Mouse (Mus musculus): ENCODE results near the gene Tom1l1. TPM values are rescaled to one million over a fixed set of nuclear protein-coding genes. Genes with fewer than 3 reads are reported as not detected.

Tom1l1 gene
- polyA plus RNA-seq, 1 experiment from 2014 or later: 12.4 TPM

DNA sequence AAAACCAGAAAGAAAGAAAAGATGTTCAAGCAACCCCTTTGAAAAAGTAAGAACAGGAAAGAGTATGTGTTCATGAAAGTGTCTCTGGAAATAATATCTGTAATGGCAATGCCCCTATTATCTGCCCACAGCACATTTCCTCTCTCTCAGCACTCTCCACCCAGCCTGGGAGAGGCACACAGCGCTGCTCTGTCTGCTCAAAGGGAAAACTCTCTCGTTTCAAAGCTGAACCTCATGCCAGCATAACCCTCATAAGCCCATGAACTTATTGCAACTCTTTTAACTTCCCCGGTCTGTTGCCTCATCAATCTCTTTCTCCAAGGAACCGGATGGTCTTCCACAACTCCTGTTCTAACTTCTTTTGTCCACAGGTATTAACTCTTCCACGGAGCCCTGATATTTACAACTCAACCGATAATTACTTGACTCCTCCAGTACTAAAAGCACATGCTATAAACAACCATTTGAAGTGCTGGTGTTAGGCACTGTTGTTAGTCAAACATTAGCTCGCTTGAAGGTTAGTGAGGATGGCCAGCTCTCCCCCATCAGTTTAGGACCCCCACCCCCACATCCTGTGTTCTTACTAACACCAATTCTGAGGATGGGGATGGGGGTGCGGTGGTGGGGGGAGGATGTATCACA lies 23.7 kb downstream of the Tom1l1 start:
- peaks cover 24% of the 10 kb centered on the region for H3K4me1 ChIP-seq
- no peak for DNase-seq (ENCODE audit: low spot score)
- WGBS: 6% methylated on average over 8 of the region's 8 CpGs
- H3K27ac ChIP-seq: peak overlapping the region; percentile 66
- H3K27me3 ChIP-seq (ENCODE audit: low read depth, poor library complexity, severe bottlenecking): no peaks in the 10 kb centered on the region
- H3K4me3 ChIP-seq: no peak overlapping the region
- 0 out of 2 replicates have a peak, but pooled peaks cover 2% of the 10 kb centered on the region for H3K36me3 ChIP-seq
- H3K9me3 ChIP-seq (replicated peaks): no peaks in the 10 kb centered on the region

DNA sequence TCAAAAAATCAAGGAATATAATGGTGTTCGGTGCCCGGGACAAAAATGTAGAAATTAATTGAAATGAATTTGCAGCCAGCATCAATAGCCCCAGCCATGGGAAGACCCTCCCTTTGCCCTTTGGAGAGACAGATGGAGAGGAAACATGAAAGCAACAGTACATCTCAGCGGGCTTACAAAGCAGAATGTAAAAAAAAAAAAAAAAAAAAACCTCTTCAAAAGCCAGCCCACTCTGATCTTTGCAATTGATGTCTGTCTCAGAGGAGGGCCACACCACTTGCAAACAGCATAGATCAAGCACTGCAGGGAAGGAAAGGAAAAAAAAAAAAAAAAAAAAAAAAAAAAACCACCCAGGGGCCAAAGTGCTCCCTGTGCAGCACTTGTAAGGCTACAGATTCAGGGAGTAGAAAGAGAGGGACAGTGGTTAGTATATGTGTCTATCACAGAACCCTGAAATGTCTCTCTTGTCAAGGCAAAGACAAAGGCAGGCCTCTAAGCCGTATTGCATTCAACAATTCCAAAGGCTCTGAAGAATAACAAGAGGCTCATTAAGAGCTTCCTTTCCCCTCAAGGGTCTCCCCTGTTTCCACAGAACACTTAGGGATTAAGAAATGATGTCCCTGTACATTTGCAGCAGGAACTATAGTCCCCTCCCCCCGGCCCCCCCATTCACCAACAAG lies 24.4 kb downstream of the Tom1l1 start:
- WGBS: 39% methylated on average over 5 of the region's 5 CpGs
- DNase-seq (ENCODE audit: low spot score): no peak

DNA sequence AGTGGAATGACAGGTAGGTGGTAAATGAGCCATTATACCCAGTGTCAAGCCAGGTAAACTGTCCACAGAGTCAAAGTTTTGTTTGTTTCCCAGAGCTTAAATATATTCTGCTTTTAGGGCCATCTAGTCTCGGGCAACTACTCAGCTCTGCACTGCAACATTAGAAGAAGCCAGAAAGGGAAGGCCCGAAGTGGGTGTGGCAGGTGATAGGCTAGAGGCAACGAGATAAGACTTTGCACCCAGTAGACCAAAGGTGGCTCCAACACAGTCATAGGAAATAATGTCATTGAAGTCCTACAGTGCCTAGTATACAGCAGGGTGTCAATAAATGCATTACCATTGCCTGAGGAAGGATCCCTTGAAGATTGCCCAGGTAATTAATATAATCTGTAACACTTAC lies 25.1 kb downstream of the Tom1l1 start:
- no peak for DNase-seq (ENCODE audit: low spot score)
- 65% methylated on average over 3 of the region's 3 CpGs for WGBS
- Histone ChIP-seq H3K27ac (no peak overlapping the region), H3K36me3 (0 out of 2 replicates have a peak, but pooled peaks cover 3% of the 10 kb centered on the region), H3K9me3 (replicated peaks) (no peaks in the 10 kb centered on the region), H3K4me1 (peaks cover 24% of the 10 kb centered on the region), H3K4me3 (no peak overlapping the region), H3K27me3 (ENCODE audit: low read depth, poor library complexity, severe bottlenecking) (no peaks in the 10 kb centered on the region)

More for the DNA sequence above, 24.4 kb downstream of the Tom1l1 start:
- Histone ChIP-seq H3K27ac (peak overlapping the region; percentile 66), H3K9me3 (replicated peaks) (no peaks in the 10 kb centered on the region), H3K27me3 (ENCODE audit: low read depth, poor library complexity, severe bottlenecking) (no peaks in the 10 kb centered on the region), H3K4me1 (peaks cover 24% of the 10 kb centered on the region), H3K4me3 (no peak overlapping the region), H3K36me3 (0 out of 2 replicates have a peak, but pooled peaks cover 2% of the 10 kb centered on the region)

DNA sequence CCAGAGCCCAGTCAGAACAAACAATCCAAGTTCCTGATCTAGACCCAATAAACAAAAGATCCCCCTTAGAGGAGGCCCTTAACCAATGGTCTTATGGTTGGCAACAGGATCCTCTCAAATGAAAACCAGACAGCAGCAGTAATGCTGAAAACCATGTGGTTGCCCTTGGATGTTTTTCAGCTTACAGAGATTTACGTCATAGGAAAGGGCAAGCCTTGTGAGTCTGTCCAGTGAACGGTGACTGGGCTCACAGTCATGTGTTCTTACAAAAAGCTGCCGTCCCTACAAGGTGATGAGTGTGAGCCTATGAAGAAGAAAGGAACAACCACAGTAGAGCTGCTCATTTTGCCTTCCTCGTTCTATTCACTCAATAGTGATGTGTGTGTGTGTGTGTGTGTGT lies 27.5 kb downstream of the Tom1l1 start:
- Histone ChIP-seq H3K27me3 (ENCODE audit: low read depth, poor library complexity, severe bottlenecking) (no peaks in the 10 kb centered on the region), H3K27ac (no peak overlapping the region), H3K9me3 (replicated peaks) (no peaks in the 10 kb centered on the region), H3K36me3 (peaks cover 18% of the 10 kb centered on the region), H3K4me1 (peaks cover 23% of the 10 kb centered on the region), H3K4me3 (no peak overlapping the region)
- WGBS: 64% methylated on average over 4 of the region's 4 CpGs
- no peak for DNase-seq (ENCODE audit: low spot score)

DNA sequence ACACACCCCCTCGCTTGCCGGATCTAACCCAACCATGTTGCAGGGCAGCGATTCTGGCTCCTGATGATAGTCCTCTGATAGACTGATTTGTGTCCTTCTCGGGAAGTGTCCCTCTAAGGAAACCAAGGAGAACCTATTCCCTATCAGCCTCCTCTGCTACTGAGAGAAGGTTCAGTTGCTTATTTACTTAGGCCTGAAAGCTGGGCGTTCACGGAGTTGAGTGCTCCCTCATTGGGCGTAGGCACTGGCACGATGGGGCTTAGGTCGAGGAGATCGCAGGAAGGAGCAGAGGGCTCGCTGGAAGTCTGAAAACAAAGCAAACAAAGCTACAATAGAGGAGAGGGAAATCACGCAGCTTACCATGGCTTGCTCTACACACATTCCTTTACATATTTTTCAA lies 30.6 kb downstream of the Tom1l1 start:
- Histone ChIP-seq H3K4me1 (no peaks in the 10 kb centered on the region), H3K4me3 (no peak overlapping the region), H3K27me3 (ENCODE audit: low read depth, poor library complexity, severe bottlenecking) (no peaks in the 10 kb centered on the region), H3K9me3 (replicated peaks) (no peaks in the 10 kb centered on the region), H3K27ac (no peak overlapping the region), H3K36me3 (peaks cover 22% of the 10 kb centered on the region)
- WGBS: 93% methylated on average over 12 of the region's 12 CpGs
- DNase-seq (ENCODE audit: low spot score): no peak

DNA sequence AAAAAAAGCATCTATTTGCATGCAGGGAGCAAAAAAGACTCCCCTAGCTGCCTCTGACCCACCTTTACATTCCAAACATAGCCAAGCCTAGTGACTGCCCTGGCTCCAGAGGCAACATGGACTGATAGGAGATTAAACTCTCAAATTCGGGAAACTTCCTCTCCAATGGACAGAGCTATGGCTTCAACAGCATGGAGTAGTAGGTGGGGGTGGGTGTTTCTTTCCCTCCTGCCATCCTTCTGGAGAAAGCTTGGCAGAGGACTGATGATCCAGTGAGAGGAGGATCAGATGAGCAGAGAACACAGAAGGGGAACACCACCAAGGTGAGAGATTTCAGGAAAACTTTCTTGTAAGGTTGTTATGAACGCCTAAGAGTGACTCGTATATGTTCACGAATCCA lies 35.6 kb downstream of the Tom1l1 start:
- no peak for DNase-seq (ENCODE audit: low spot score)
- 97% methylated on average over 4 of the region's 4 CpGs for WGBS
- no peak overlapping the region for H3K4me3 ChIP-seq
- peaks cover 47% of the 10 kb centered on the region for H3K36me3 ChIP-seq
- H3K27me3 ChIP-seq (ENCODE audit: low read depth, poor library complexity, severe bottlenecking): no peaks in the 10 kb centered on the region
- no peak overlapping the region for H3K27ac ChIP-seq
- H3K9me3 ChIP-seq (replicated peaks): no peaks in the 10 kb centered on the region
- H3K4me1 ChIP-seq: no peaks in the 10 kb centered on the region

DNA sequence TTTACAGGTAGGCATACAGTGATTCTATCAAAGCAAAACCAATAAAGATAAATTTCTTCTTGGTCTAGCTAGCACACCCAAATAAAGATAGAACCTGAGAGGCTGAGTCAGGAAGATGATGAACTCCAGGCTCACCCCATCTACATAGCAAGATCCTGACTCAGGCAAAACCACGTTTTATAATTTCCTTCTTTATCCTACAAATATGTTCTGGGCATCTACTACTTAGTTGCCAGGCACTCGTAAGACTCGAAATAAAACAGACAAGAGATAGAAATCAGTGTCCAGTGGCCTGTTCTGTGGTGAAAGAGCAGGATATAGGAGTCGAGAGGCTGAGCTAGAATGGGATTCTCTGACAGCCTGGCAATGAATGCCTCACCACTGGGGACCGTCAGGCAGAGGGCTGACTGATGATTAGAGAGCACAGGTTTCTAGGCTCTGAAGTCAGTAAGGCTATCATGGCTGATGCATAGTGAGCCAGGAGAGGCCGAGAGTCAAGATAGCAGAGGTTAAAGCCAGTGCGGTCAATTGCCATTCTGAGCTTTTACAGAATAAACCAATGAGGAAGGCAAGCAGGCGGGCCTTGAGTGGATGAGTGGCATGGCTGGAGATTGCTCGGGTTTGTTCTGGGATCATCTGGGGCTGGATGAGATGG lies 37.8 kb downstream of the Tom1l1 start:
- 80% methylated on average over 9 of the region's 9 CpGs for WGBS
- Histone ChIP-seq H3K4me1 (no peaks in the 10 kb centered on the region), H3K27me3 (ENCODE audit: low read depth, poor library complexity, severe bottlenecking) (no peaks in the 10 kb centered on the region), H3K27ac (no peak overlapping the region), H3K4me3 (no peak overlapping the region), H3K36me3 (peaks cover 55% of the 10 kb centered on the region), H3K9me3 (replicated peaks) (no peaks in the 10 kb centered on the region)
- DNase-seq (ENCODE audit: low spot score): no peak

DNA sequence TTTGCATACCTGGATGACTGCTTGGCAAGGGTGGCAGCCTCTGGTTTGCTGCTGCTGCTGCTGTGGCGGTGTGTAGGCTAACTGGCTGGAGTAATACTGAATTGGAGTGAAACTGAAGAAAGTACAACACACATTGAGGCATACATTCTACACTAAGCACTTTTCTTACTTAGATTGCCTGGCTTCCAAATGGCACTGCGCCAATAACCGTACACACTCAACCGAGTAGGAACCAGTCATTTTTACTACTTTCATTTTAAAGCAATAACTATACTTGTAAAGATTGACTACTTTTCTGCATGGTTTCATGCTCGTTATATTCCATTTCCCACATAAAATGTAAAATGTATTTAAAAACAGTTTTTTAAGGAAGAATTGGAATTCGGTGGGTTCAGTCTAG lies 38.4 kb downstream of the Tom1l1 start:
- 94% methylated on average over 6 of the region's 6 CpGs for WGBS
- no peaks in the 10 kb centered on the region for H3K27me3 ChIP-seq (ENCODE audit: low read depth, poor library complexity, severe bottlenecking)
- H3K4me3 ChIP-seq: no peak overlapping the region
- H3K9me3 ChIP-seq (replicated peaks): no peaks in the 10 kb centered on the region
- H3K4me1 ChIP-seq: no peaks in the 10 kb centered on the region
- DNase-seq (ENCODE audit: low spot score): no peak
- H3K36me3 ChIP-seq: peaks cover 61% of the 10 kb centered on the region
- no peak overlapping the region for H3K27ac ChIP-seq

DNA sequence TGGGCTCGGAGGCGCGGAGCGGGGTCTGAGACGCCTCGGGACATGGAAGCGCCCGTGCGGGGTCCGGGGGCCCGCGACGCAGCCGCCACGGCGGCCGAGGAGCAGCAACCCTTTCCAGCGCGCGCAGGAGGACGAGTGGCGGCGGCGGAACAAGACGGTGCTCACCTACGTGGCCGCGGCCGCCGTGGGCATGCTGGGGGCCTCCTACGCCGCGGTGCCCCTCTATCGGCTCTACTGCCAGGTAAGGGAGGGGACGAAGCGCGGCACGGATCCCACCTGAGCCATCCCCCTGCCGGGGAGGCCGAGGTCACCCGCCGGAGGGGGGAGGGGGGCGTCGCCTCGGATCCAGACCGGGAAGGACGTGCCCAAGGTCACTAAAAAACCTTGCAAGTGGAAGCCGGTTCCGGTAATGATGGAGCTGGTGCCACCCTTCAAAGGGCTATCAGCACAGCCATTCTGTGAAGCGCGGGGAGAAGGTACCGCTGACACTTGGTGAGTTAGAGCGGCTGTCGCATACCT lies 49.8 kb downstream of the Tom1l1 start:
- Histone ChIP-seq H3K9me3 (replicated peaks) (no peaks in the 10 kb centered on the region), H3K27me3 (ENCODE audit: low read depth, poor library complexity, severe bottlenecking) (no peaks in the 10 kb centered on the region), H3K4me3 (peak overlapping the region; percentile 84), H3K36me3 (peaks cover 35% of the 10 kb centered on the region), H3K27ac (peak overlapping the region; percentile 98), H3K4me1 (peaks cover 14% of the 10 kb centered on the region)
- WGBS: under 1% methylated on average over 47 of the region's 54 CpGs
- DNase-seq (ENCODE audit: low spot score): no peak

DNA sequence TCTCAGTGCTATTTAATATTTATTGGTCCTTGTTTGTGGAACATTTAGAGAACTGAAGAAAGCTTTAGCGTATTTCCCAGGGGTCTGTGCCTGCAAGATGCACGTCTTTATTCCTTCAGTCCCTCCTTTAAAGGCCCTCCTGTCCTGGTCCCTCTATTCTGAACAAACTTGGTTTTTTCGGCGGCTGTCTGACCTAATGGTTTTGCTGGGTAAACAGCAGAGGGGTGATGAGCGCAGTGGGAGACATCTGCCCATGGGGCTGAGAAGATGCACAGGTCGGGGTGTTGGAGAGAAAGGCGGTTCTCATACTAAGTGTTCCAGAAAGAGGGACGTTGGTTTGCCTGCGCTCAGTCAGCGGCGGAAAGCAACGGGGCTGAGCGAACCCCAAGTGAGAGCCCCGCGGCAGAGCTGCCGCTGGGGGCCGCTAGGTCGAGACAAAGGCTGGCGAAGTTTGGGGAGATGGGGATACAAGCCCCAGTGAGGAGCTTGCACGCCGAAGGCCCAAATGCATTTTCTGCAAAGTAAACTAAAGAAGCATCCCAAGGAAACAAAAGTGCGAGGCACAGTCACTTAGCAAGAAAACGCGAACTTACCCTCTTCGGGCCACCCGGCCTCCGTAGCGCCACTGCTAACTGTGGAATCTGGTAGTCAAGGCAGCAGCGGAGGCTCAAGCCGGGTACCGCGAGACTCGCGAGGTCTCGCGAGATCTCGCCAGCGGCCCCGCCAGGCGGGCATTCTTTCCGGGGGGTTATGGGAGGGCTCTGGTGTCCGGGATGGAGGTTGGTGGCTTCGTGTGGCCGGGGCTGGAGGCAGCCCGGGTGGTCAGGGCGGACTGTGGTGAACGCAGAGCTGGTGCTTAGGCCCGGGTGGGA lies 50.5 kb downstream of the Tom1l1 start, which contains the start of the genes Stxbp4 and Cox11:
Gene Stxbp4, minus strand, starts transcription at position 645 of the 872 bp plus-strand sequence.
Gene Cox11, plus strand, starts transcription at position 734 of the 872 bp plus-strand sequence.
- peak within 1 kb of the TSS; percentile 84 for H3K4me3 ChIP-seq
- WGBS: under 1% methylated on average over 48 of the region's 48 CpGs
- H3K9me3 ChIP-seq (replicated peaks): no peaks in the 10 kb centered on the region
- peak within 1 kb of the TSS; percentile 98 for H3K27ac ChIP-seq
- no peaks in the 10 kb centered on the region for H3K27me3 ChIP-seq (ENCODE audit: low read depth, poor library complexity, severe bottlenecking)
- peaks cover 29% of the 10 kb centered on the region for H3K36me3 ChIP-seq
- peak; percentile 93 for DNase-seq (ENCODE audit: low spot score)
- H3K4me1 ChIP-seq: peaks cover 14% of the 10 kb centered on the region

DNA sequence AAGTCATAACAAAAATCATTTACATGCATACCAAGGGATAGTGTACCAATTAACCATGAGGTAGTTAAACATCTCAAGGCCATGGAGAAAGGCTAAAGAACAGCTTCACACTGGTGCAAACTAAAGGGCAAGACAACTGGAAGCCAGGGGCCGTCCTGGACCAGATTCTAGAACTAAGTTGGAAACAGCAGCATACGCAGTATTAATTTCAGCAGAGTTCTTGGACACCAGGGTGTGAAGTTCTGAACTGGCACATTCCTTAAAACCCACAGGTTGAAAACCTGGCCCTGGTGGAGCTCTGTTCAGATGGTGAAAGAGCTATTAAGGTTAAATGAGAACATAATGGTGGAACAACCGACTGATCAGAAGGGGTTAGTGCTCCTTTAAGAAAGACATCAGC lies 53.5 kb downstream of the Tom1l1 start:
- Histone ChIP-seq H3K27ac (no peak overlapping the region), H3K4me1 (peaks cover 13% of the 10 kb centered on the region), H3K4me3 (no peak overlapping the region), H3K27me3 (ENCODE audit: low read depth, poor library complexity, severe bottlenecking) (no peaks in the 10 kb centered on the region), H3K9me3 (replicated peaks) (no peaks in the 10 kb centered on the region), H3K36me3 (peaks cover 18% of the 10 kb centered on the region)
- no peak for DNase-seq (ENCODE audit: low spot score)
- WGBS: 90% methylated on average over 3 of the region's 3 CpGs

DNA sequence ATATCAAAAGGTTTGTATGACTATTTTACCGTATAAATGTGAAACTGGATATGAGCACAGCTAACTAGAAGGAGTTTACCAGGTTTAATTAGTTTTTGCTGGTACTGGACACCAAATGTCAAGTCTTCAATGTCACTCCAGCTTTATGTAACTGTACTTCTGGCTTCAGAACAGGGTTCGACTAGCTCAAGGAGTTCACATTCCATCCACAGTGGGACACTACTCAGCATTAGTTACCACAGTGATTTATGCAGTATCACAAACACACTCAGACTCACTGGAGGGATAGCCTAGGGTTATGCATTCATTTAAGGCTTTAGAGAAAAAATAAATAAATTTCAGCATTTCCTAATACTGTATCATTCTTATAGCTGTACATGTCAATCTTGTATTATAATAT lies 55.7 kb downstream of the Tom1l1 start:
- H3K27ac ChIP-seq: no peak overlapping the region
- peaks cover 10% of the 10 kb centered on the region for H3K4me1 ChIP-seq
- no peak overlapping the region for H3K4me3 ChIP-seq
- no peak for DNase-seq (ENCODE audit: low spot score)
- 94% methylated on average over 2 of the region's 2 CpGs for WGBS
- H3K9me3 ChIP-seq (replicated peaks): no peaks in the 10 kb centered on the region
- H3K27me3 ChIP-seq (ENCODE audit: low read depth, poor library complexity, severe bottlenecking): no peaks in the 10 kb centered on the region
- H3K36me3 ChIP-seq: peaks cover 23% of the 10 kb centered on the region
